15 mouse cellular contexts compared by ENCODE assay signal in genomic region chr12:36165299-36165698, GRCm38 (mm10).
"Had no signal": no experiment of that assay in that cellular context is flagged by ENCODE, and none has a peak within 500 bp of the region (broad histone marks: within the 10 kb centered on the region; RNA-seq: fewer than 3 reads in every experiment).

No protein-coding gene starts in this region.

- H3K4me1 ChIP-seq: neural tube, embryonic 15.5 days had no signal

- DNase-seq: kidney, adult 9 months; kidney, postnatal 10 days; kidney, postnatal 4 days; liver; liver, embryonic 13.5 days; liver, postnatal 0 days; lung, postnatal 36 days; right cerebral cortex, postnatal 4 days; thymus, postnatal 36 days had no signal

- H3K4me2 ChIP-seq: limb, embryonic 12.5 days; lung, embryonic 15.5 days; midbrain, embryonic 13.5 days; neural tube, embryonic 15.5 days had no signal

- H3K27ac ChIP-seq: limb, embryonic 12.5 days; lung, embryonic 15.5 days; midbrain, embryonic 13.5 days; neural tube, embryonic 15.5 days had no signal

- H3K4me3 ChIP-seq: limb, embryonic 12.5 days; liver, embryonic 13.5 days; lung, embryonic 15.5 days; midbrain, embryonic 13.5 days; myocyte; neural tube, embryonic 15.5 days had no signal

- H3K27me3 ChIP-seq: limb, embryonic 12.5 days; liver, embryonic 13.5 days; lung, embryonic 15.5 days; midbrain, embryonic 13.5 days; neural tube, embryonic 15.5 days had no signal

- H3K9ac ChIP-seq: limb, embryonic 12.5 days; liver, embryonic 13.5 days; liver, postnatal 0 days; lung, embryonic 15.5 days; midbrain, embryonic 13.5 days; neural tube, embryonic 15.5 days had no signal

- ATAC-seq: inflammation-experienced regulatory T-cells, adult 6 months; liver, postnatal 0 days; midbrain, embryonic 13.5 days had no signal

- H3K9me3 ChIP-seq: limb, embryonic 12.5 days; liver, embryonic 13.5 days; lung, embryonic 15.5 days; midbrain, embryonic 13.5 days; neural tube, embryonic 15.5 days had no signal
